Mouse (Mus musculus) lung, postnatal 14 days (tissue): ENCODE measurements around the gene Tmem135.

Experiments used
- DNase-seq: peaks from one replicate; pipeline ENCODE4 v3.0.0; 2021

The Tmem135 gene

GRCm38 (mm10) chr7:89171790-89172467 lies 232.1 kb downstream of the Tmem135 start:
- DNase-seq, result no peak

GRCm38 (mm10) chr7:89168606-89169005 lies 235.4 kb downstream of the Tmem135 start:
- peak; percentile 84 for DNase-seq

GRCm38 (mm10) chr7:89165528-89165927 lies 238.5 kb downstream of the Tmem135 start:
- no peak for DNase-seq

- no peak for DNase-seq
Measured at GRCm38 (mm10) chr7:89161610-89162378, 242.2 kb downstream of the Tmem135 start.

- no peak for DNase-seq
Measured at GRCm38 (mm10) chr7:89157356-89157755, 246.7 kb downstream of the Tmem135 start.

- DNase-seq, result no peak
Measured at GRCm38 (mm10) chr7:89156629-89157028, 247.4 kb downstream of the Tmem135 start.

- DNase-seq, result no peak
Measured at GRCm38 (mm10) chr7:89155741-89156140, 248.3 kb downstream of the Tmem135 start.

GRCm38 (mm10) chr7:89155223-89155622 lies 248.8 kb downstream of the Tmem135 start:
- no peak for DNase-seq

- no peak for DNase-seq
Measured at GRCm38 (mm10) chr7:89151345-89151744, 252.7 kb downstream of the Tmem135 start.

GRCm38 (mm10) chr7:89140640-89141300 lies 263.3 kb downstream of the Tmem135 start:
- no peak for DNase-seq

GRCm38 (mm10) chr7:89134884-89135511 lies 269.0 kb downstream of the Tmem135 start:
- DNase-seq, result no peak

- peak; percentile 75 for DNase-seq
Measured at GRCm38 (mm10) chr7:89126063-89126882, 277.7 kb downstream of the Tmem135 start.

- peak; percentile 21 for DNase-seq
Measured at GRCm38 (mm10) chr7:89116261-89116664, 287.8 kb downstream of the Tmem135 start.

GRCm38 (mm10) chr7:89115633-89116032 lies 288.4 kb downstream of the Tmem135 start:
- DNase-seq, result peak; percentile 54

- no peak for DNase-seq
Measured at GRCm38 (mm10) chr7:89106421-89106820, 297.6 kb downstream of the Tmem135 start.

- DNase-seq, result peak; percentile 24
Measured at GRCm38 (mm10) chr7:89099756-89100155, 304.3 kb downstream of the Tmem135 start.
